Mouse (Mus musculus) ES-Bruce4 (cell line): ENCODE measurements around the gene Fam57b.

Source experiments
- CTCF ChIP-seq: IDR thresholded peaks from one replicate; pipeline ENCODE4 v1.8.1; 2011; ENCODE audit warnings: low read depth, low read length
- EP300 ChIP-seq: IDR thresholded peaks from 2 replicates; pipeline ENCODE4 v1.6.1; 2011; ENCODE audit warnings: low read depth, low read length; ENCODE audit not compliant: insufficient read depth
- POLR2A ChIP-seq: IDR thresholded peaks from one replicate; pipeline ENCODE4 v1.8.1; 2011; ENCODE audit warnings: low read length; ENCODE audit not compliant: insufficient read depth

- TF ChIP-seq POLR2A (peak; percentile 85), CTCF (no peak), EP300 (peak; percentile 73; the same call in 1 of the 2 replicates)
Measured at GRCm38 (mm10) chr7:126799468-126800268, 2.2 kb downstream of the Fam57b start.
